Mouse (Mus musculus): ENCODE measurements around the gene Ccr9. TPM values are rescaled to one million over a fixed set of nuclear protein-coding genes. Genes with fewer than 3 reads are reported as not detected.

Ccr9 gene
- total and polyA plus RNA-seq, 3 experiments: 0.04 to 0.09 TPM; not detected in 1

DNA sequence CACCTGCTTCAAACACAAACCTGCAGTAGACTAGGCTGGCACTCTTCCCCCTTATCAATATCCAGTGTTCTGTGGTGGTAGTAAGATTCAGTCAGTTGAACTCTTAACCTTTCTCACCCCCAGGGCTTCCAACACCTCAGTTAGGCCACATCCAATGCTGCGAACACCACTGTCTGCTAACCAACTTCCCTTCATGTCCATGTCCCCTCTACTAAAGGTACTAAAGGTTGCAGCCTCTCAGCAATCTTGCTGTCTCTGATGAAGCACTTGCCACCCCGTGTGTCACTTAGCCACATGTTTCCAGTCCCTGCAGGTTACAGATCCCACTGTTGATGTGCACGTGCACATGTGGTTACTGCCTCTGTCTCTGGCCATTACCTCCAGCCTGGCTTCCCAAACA is 85.5 kb downstream of the Ccr9 start:
- Histone ChIP-seq H3K27me3 (replicated peaks) (no peaks in the 10 kb centered on the region), H3K9ac (ENCODE audit: insufficient read depth, low read depth) (no peak overlapping the region), H3K4me2 (ENCODE audit: insufficient read depth, low read depth, poor library complexity, severe bottlenecking) (no peak overlapping the region), H3K36me3 (replicated peaks in 1 of 2; ENCODE audit: control insufficient read depth in 1 of 2, insufficient read depth in 1 of 2, low read length in 1 of 2) (no peaks in the 10 kb centered on the region), H3K4me1 (ENCODE audit: control insufficient read depth in 1 of 2, insufficient read depth in 2 of 2) (peaks cover 3 to 34% of the 10 kb centered on the region in 2 experiments; a peak in 3 of 4 replicates), H3K9me3 (replicated peaks; ENCODE audit: low read length) (no peaks in the 10 kb centered on the region), H3K4me3 (replicated peaks in 1 of 3; ENCODE audit: low read depth in 2 of 3, low read length in 2 of 3, poor library complexity in 1 of 3) (no peak overlapping the region), H3K79me2 (replicated peaks; ENCODE audit: control insufficient read depth, extremely low read depth, insufficient read depth, poor library complexity, severe bottlenecking) (no peaks in the 10 kb centered on the region), H3K27ac (ENCODE audit: insufficient read depth, low read depth) (no peak overlapping the region)
- TF ChIP-seq SMC3 (IDR thresholded peaks at IDR 0.05; ENCODE audit: low read depth, low read length): no peak
- no peak for TF ChIP-seq ETS1 (conservative IDR thresholded peaks at IDR 0.05; ENCODE audit: low read depth, low read length)
- no peak for TF ChIP-seq POLR2AphosphoS2 (IDR thresholded peaks at IDR 0.05; ENCODE audit: low read depth, low read length)
- TF ChIP-seq NELFE (IDR thresholded peaks at IDR 0.05; ENCODE audit: low read depth, low read length): no peak
- dilution Hi-C loops (cut with MboI; ENCODE audit: extremely low pct_ligation_motif_present, extremely low pct_unique_long_range_greater_than_20kb, low sequenced_read_pairs): no loop called here
- in situ Hi-C loops (cut with MboI; ENCODE audit: low pct_ligation_motif_present, low pct_unique_long_range_greater_than_20kb, low sequenced_read_pairs): loop anchor here (10.0 kb wide), 1 partner anchor 49 kb away; the partner anchor contains the start of gene Lztfl1
- no peak for DNase-seq (ENCODE audit: extremely low read depth)

DNA sequence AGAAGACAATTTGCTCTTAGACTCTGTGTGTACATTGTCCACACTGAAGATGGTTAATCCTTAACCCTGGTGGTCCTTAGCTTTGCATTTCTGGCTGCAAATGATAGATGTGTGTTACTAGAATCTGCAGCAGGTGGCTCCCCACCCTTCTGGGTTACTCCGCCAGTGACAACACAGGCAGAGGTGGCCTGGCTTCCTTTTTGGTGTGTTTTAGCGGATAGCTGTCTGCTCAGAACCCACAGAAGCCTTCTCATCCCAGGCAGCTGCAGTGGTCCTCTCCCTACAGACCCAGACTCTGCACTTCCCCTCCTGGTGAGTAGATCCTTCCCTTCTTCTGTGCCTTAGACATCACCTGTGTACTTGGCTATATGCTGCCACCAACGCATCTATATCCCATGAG is 88.8 kb downstream of the Ccr9 start:
- Histone ChIP-seq H3K27me3 (replicated peaks) (no peaks in the 10 kb centered on the region), H3K4me2 (ENCODE audit: insufficient read depth, low read depth, poor library complexity, severe bottlenecking) (no peak overlapping the region), H3K9me3 (replicated peaks; ENCODE audit: low read length) (no peaks in the 10 kb centered on the region), H3K4me3 (replicated peaks in 1 of 3; ENCODE audit: low read depth in 2 of 3, low read length in 2 of 3, poor library complexity in 1 of 3) (no peak overlapping the region), H3K9ac (ENCODE audit: insufficient read depth, low read depth) (no peak overlapping the region), H3K36me3 (replicated peaks in 1 of 2; ENCODE audit: control insufficient read depth in 1 of 2, insufficient read depth in 1 of 2, low read length in 1 of 2) (no peaks in the 10 kb centered on the region), H3K79me2 (replicated peaks; ENCODE audit: control insufficient read depth, extremely low read depth, insufficient read depth, poor library complexity, severe bottlenecking) (no peaks in the 10 kb centered on the region), H3K4me1 (ENCODE audit: control insufficient read depth in 1 of 2, insufficient read depth in 2 of 2) (peaks cover 10 to 51% of the 10 kb centered on the region in 2 experiments), H3K27ac (ENCODE audit: insufficient read depth, low read depth) (no peak overlapping the region)
- dilution Hi-C loops (cut with MboI; ENCODE audit: extremely low pct_ligation_motif_present, extremely low pct_unique_long_range_greater_than_20kb, low sequenced_read_pairs) (no loop called here), in situ Hi-C loops (cut with MboI; ENCODE audit: low pct_ligation_motif_present, low pct_unique_long_range_greater_than_20kb, low sequenced_read_pairs) (loop anchor here (10.0 kb wide), 1 partner anchor 52 kb away; the partner anchor contains the start of gene Lztfl1)
- TF ChIP-seq E2F4 (IDR thresholded peaks at IDR 0.05; ENCODE audit: insufficient replicate concordance, low read depth, low read length) (no peak), MAZ (IDR thresholded peaks at IDR 0.05; ENCODE audit: low read depth, low read length) (no peak), EP300 (IDR thresholded peaks at IDR 0.05; ENCODE audit: low read length) (no peak), MEF2A (IDR thresholded peaks at IDR 0.05; ENCODE audit: borderline replicate concordance, low read depth, low read length) (no peak), ZC3H11A (IDR thresholded peaks at IDR 0.05; ENCODE audit: low read depth, low read length) (no peak), HCFC1 (IDR thresholded peaks at IDR 0.05; ENCODE audit: low read depth, low read length) (no peak), MXI1 (IDR thresholded peaks at IDR 0.05; ENCODE audit: low read depth, low read length) (no peak), MYC (IDR thresholded peaks at IDR 0.05; ENCODE audit: low read depth, low read length) (no peak), TCF12 (IDR thresholded peaks at IDR 0.05; ENCODE audit: low read depth, low read length) (no peak), ZKSCAN1 (IDR thresholded peaks at IDR 0.05; ENCODE audit: borderline replicate concordance, low read depth, low read length) (no peak)
- DNase-seq (ENCODE audit: extremely low read depth): no peak
